Mouse (Mus musculus) spleen, adult 2 months (tissue): Measurements from ENCODE around the gene Gm29609.

Experiments used
- CTCF ChIP-seq: fragments of 200-500 bp; IDR thresholded peaks from 2 replicates; pipeline ENCODE4 v1.5.1; 2011; ENCODE audit warnings: mild to moderate bottlenecking, inconsistent platforms; ENCODE audit not compliant: insufficient read depth, insufficient read length, insufficient replicate concordance; ENCODE audit errors: extremely low read depth
- POLR2A ChIP-seq: fragments of 200-500 bp; IDR thresholded peaks from 2 replicates; pipeline ENCODE4 v1.6.1; 2011; ENCODE audit warnings: low read depth, low read length, inconsistent platforms

DNA sequence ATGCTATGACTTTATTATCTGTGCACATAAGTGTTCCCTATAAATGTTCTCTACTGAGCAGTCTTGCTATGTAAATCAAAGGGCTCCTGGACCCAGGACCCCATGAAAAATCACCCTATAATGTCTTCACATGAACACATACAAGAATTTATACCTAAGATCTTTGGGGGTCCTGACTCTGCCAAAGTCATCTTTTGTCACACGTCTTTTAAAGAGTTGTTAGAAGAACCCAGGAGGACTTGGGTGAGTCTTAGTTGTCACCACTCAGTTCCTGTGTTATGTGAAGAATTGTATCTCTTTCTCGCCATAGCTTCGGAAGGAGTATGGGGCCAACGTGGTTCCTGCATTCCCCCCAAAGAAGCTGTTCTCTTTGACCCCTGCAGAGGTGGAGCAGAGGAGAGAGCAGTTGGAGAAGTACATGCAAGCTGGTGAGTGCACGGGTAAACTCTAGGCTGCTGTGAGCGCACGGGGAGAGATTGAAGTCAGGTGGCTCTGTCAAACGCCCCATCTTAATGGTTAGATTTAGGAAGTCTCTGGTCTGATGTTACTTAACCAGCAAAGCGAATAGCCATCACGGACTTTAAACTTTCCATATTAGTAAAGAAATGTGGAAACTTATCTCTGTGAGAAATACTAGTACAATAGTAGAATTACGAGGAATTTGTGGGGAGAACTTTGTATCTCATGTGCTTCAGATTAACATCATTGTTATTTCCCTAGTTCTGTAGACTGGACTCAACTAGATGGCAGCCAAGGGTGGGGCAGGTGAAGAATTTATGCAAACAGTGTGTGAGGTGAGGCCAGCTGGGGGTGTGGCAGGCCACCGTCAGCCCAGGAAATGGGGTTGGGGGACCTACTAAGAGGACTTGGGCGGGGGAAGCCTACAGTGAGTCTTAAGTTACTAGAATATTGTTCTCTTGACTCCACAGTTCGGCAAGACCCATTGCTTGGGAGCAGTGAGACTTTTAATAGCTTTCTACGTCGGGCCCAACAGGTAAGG is 15.1 kb upstream of the Gm29609 start:
- TF ChIP-seq CTCF: no peak
- no peak for TF ChIP-seq POLR2A
